Mouse (Mus musculus): Measurements from ENCODE around the gene Nfyb. TPM values are rescaled to one million over a fixed set of nuclear protein-coding genes. Genes with fewer than 3 reads are reported as not detected.

Gene Nfyb
- 46.4 and 47.1 TPM in 2 replicates for polyA plus RNA-seq (2015; fragmentation: Nextera tagmentation; extraction: Ambion mirVana)

DNA sequence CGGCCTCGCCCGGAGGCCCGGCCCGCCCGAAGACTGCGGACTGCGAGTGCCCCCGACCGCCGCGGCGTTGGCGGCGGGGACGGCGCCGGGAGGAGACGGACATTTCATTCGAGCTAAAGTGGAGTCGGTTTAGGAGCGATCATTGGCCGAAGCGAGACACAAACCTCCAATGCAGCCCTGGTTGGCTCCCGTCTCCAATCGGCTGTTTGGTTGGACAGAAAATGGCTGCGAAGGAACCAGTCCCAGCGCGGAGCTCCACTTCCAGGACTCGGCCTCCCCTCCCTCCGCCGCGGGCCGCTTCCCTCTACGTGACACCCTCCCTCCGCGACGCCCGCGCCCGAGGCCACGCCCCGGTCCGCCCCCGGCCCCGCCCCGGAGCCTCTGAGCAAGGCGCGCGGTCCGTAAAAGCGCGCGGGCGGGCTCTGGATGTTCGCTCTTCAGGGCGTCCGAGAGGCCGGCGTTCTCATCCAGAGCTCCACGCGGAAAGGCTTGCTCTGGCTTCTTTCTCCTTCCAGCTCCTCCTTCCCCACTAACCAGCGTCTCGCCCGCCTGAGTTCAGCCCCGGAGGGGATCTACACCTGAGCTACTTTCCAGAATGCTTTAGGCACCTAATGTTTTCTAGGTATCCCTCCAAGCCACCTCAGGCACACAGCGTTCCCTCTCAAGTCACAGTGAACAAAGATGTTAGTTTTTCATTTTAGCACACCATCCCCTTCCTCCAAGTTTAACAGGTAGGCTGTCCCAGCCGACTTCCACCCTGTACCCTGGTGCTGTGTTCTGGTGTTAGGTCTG, at the start of gene Nfyb:
Gene Nfyb (minus strand): TSS at position 305 of the 792 bp plus-strand sequence.
- peak within 1 kb of the TSS; percentile 99 for H3K9ac ChIP-seq
- H3K4me1 ChIP-seq = peaks cover 41% of the 10 kb centered on the region
- H3K9me3 ChIP-seq = no peaks in the 10 kb centered on the region
- peak; percentile 95 for ATAC-seq (replicated peaks)
- WGBS = 1% methylated on average over 63 of the region's 68 CpGs
- H3K27me3 ChIP-seq (replicated peaks) = no peaks in the 10 kb centered on the region
- H3K27ac ChIP-seq = peak within 1 kb of the TSS; percentile 100
- H3K4me3 ChIP-seq = peak within 1 kb of the TSS; percentile 84
- H3K4me2 ChIP-seq = peak within 1 kb of the TSS; percentile 70
- H3K36me3 ChIP-seq (replicated peaks) = no peaks in the 10 kb centered on the region; the same call in 1 of the 2 replicates

DNA sequence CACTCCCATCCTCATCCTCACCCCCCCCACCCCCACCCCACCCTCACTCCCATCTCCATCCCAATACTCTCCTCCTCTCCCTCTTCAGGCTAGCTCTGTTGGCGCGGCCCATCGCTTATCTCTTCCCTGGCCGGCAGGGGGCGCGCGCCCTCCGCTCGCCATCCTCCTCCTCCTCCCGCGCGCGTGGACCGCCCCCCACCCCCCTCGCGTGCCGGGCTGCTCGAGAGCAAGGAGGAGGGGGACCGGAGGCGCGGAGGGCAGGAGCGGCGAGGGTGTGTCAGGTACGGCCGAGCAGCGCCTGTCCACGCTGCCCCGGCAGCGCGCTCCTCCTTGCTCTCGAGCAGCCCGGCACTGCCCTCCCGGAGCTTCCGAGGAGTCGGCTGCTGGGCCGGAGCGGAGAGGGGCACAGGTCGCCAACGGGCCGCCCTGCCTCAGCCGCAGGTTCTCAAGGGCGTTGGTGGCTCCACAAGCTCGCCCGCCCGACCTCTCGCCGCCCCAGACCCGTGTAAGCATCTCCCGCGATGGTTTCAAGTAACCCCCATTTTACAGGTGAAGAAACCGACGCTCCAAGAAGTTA, 48.0 kb upstream of the Nfyb start:
- peak overlapping the region; percentile 50 for H3K4me3 ChIP-seq
- 7% methylated on average over 35 of the region's 52 CpGs for WGBS
- H3K27ac ChIP-seq = no peak overlapping the region
- peak overlapping the region; percentile 24; the same call in 1 of the 2 replicates for H3K9ac ChIP-seq
- no peaks in the 10 kb centered on the region for H3K27me3 ChIP-seq (replicated peaks)
- peak; percentile 82 for ATAC-seq (replicated peaks)
- 0 out of 2 replicates have a peak, but pooled peaks cover 2% of the 10 kb centered on the region for H3K4me1 ChIP-seq
- peak overlapping the region; percentile 58 for H3K4me2 ChIP-seq
- no peaks in the 10 kb centered on the region for H3K9me3 ChIP-seq
- H3K36me3 ChIP-seq (replicated peaks) = no peaks in the 10 kb centered on the region

DNA sequence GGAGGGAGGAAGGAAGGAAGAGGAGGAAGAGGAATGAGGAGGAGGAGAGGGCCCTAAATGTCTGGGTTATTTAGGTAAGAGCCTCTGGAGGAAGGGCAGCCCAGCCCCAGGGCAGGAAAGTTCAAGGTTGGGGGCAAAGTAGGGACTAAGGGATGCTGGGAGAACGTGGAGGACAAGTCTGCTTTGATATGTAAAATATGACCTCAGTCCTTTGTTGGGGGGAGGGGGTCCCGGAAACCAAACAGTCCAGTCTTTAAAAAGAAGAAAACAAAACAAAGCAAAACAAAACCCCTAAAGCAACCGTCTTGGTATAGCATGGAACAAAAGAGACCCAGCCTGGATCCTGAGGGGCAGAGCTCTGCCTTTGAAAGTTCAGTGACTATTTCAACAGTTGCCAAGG, 45.4 kb upstream of the Nfyb start:
- H3K36me3 ChIP-seq (replicated peaks) = no peaks in the 10 kb centered on the region
- WGBS = 5% methylated on average over 3 of the region's 3 CpGs
- no peak overlapping the region for H3K27ac ChIP-seq
- H3K4me2 ChIP-seq = no peak overlapping the region
- H3K9me3 ChIP-seq = no peaks in the 10 kb centered on the region
- no peaks in the 10 kb centered on the region for H3K27me3 ChIP-seq (replicated peaks)
- H3K4me1 ChIP-seq = 0 out of 2 replicates have a peak, but pooled peaks cover 2% of the 10 kb centered on the region
- ATAC-seq (replicated peaks) = no peak
- H3K9ac ChIP-seq = no peak overlapping the region
- no peak overlapping the region for H3K4me3 ChIP-seq

DNA sequence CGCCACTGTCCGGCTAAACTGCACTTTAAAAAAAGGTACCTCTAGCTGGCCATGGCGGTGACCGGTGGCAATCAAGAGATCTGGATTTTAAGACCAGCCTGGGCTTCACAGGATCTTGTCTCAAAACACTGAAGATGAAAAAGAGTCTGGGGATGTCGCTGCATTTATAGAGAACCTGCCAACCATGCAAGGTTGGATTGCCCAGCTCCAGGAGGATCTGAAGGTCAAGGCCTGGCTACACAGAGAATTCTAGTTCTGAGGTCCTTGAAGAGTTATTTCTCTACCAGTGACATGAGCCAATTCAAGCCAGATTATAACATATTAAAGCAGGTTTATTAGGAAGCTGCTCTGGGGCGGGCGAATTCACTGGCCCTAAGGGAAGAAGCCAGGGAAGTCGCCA, 44.9 kb upstream of the Nfyb start:
- no peaks in the 10 kb centered on the region for H3K27me3 ChIP-seq (replicated peaks)
- no peak overlapping the region for H3K4me2 ChIP-seq
- no peak overlapping the region for H3K27ac ChIP-seq
- H3K9me3 ChIP-seq = no peaks in the 10 kb centered on the region
- no peak for ATAC-seq (replicated peaks)
- H3K4me1 ChIP-seq = 0 out of 2 replicates have a peak, but pooled peaks cover 2% of the 10 kb centered on the region
- no peak overlapping the region for H3K9ac ChIP-seq
- H3K4me3 ChIP-seq = no peak overlapping the region
- H3K36me3 ChIP-seq (replicated peaks) = no peaks in the 10 kb centered on the region
- 74% methylated on average over 8 of the region's 8 CpGs for WGBS

DNA sequence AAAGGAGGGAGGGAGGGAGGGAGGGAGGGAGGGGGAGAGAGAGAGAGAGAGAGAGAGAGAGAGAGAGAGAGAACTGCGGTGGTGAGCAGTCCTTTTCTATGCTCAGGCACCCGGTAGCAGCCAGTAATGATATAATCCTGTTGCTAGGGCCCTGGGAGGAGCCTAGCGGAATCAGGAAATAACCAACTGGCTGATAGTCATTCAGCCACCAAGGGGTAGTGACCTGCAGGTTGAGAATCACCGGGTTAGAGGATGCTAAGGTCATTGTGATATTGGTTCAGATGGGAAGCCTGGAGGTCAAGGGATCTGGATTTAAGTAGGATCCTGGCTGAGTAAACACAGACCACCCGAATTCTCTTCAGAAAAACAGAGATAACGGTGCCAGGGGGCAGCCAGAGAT, 44.2 kb upstream of the Nfyb start:
- 0 out of 2 replicates have a peak, but pooled peaks cover 2% of the 10 kb centered on the region for H3K4me1 ChIP-seq
- WGBS = 46% methylated on average over 6 of the region's 6 CpGs
- no peak overlapping the region for H3K4me2 ChIP-seq
- H3K27me3 ChIP-seq (replicated peaks) = no peaks in the 10 kb centered on the region
- no peak overlapping the region for H3K27ac ChIP-seq
- H3K36me3 ChIP-seq (replicated peaks) = no peaks in the 10 kb centered on the region
- no peak overlapping the region for H3K9ac ChIP-seq
- no peaks in the 10 kb centered on the region for H3K9me3 ChIP-seq
- H3K4me3 ChIP-seq = no peak overlapping the region
- no peak for ATAC-seq (replicated peaks)

DNA sequence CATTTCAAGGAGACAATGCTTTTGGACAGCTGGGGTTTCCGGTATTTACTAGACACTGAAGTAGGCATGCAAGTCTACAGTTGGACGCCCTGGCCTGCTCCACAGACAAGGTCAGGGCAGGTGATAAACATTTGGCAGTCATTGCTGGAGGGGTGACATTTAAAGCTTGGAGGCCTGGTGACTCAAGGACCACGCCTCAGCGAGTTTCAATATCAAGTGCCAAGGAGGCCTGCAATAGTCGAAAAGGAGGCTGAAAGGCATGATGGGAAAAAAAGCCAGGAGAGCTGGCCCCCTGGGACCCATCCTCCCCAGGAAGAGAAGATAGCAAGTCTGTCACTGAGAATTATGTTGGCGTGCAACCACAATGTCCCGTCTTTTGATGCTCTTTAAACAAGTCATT, 43.3 kb upstream of the Nfyb start:
- no peaks in the 10 kb centered on the region for H3K36me3 ChIP-seq (replicated peaks)
- no peak overlapping the region for H3K9ac ChIP-seq
- ATAC-seq (replicated peaks) = no peak
- H3K9me3 ChIP-seq = no peaks in the 10 kb centered on the region
- no peaks in the 10 kb centered on the region for H3K27me3 ChIP-seq (replicated peaks)
- no peak overlapping the region for H3K4me3 ChIP-seq
- 0 out of 2 replicates have a peak, but pooled peaks cover 2% of the 10 kb centered on the region for H3K4me1 ChIP-seq
- H3K27ac ChIP-seq = no peak overlapping the region
- 77% methylated on average over 7 of the region's 7 CpGs for WGBS
- no peak overlapping the region for H3K4me2 ChIP-seq

DNA sequence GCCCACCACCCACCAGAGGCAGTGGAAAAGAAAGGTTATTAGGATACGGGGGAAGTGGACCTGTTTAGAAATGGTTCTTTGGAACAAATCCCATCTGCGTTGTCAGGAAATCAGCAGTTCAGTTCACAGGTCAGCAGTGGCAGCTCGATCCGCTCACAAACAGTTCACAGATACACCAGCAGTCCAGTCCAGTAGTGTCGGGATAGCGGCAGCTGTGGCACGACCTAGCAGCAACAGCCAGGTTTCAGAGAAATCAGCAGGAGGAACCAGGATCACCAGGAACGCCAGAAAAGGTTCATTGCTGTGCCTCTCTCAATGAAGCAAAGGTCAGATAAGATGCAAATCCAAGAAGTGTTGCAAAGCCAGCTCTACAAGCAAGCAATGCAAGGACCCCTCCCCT, 42.5 kb upstream of the Nfyb start:
- no peaks in the 10 kb centered on the region for H3K27me3 ChIP-seq (replicated peaks)
- WGBS = 84% methylated on average over 8 of the region's 8 CpGs
- H3K27ac ChIP-seq = no peak overlapping the region
- H3K4me1 ChIP-seq = 0 out of 2 replicates have a peak, but pooled peaks cover 2% of the 10 kb centered on the region
- no peak overlapping the region for H3K4me3 ChIP-seq
- no peak for ATAC-seq (replicated peaks)
- H3K9ac ChIP-seq = no peak overlapping the region
- H3K4me2 ChIP-seq = no peak overlapping the region
- no peaks in the 10 kb centered on the region for H3K9me3 ChIP-seq
- no peaks in the 10 kb centered on the region for H3K36me3 ChIP-seq (replicated peaks)

DNA sequence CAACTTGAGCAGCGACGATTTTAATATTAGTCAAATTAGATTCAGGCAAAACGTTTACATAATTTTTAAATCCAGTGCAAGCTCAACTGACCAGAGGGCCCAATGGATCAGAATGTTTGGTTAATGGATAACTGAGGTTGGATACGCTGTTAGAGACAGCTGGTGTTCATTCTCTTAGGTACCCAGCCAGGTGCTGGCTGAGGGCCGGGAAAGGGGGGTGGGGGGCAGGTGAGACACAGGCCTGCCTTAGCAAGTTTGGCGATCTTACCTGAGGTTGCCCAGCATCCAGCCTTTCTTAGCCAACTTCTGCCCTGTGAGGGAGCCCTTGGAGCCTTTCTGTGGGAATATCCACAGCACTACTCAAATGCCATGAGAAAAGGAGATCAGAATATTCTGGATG, 41.2 kb upstream of the Nfyb start:
- Histone ChIP-seq H3K36me3 (replicated peaks) (no peaks in the 10 kb centered on the region), H3K4me2 (no peak overlapping the region), H3K9ac (no peak overlapping the region), H3K27me3 (replicated peaks) (no peaks in the 10 kb centered on the region), H3K4me1 (0 out of 2 replicates have a peak, but pooled peaks cover 2% of the 10 kb centered on the region), H3K27ac (no peak overlapping the region), H3K4me3 (no peak overlapping the region), H3K9me3 (no peaks in the 10 kb centered on the region)
- ATAC-seq (replicated peaks) = no peak
- WGBS = 87% methylated on average over 6 of the region's 6 CpGs

DNA sequence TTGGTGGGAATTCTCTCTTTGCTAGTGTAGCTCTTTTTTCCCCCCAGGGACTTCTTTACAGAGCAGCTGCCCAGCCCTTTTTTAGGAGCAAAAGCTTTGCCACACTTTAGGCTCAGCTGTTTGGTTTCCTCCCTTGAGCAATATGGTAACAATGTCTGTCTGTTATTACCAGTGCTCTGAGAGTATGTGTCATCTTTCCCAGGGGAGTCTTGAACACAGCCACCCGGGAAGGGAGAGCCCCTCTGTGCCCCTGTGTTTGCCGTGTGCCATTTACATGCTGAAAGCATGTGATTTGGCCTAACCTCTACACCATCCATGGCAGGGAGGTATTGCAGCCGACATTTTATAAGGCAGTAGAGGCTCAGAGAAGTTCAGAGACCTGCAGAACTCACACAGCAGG, 40.5 kb upstream of the Nfyb start:
- Histone ChIP-seq H3K9ac (no peak overlapping the region), H3K27ac (no peak overlapping the region), H3K9me3 (no peaks in the 10 kb centered on the region), H3K4me1 (0 out of 2 replicates have a peak, but pooled peaks cover 2% of the 10 kb centered on the region), H3K4me3 (no peak overlapping the region), H3K4me2 (no peak overlapping the region), H3K27me3 (replicated peaks) (no peaks in the 10 kb centered on the region), H3K36me3 (replicated peaks) (no peaks in the 10 kb centered on the region)
- no peak for ATAC-seq (replicated peaks)
- WGBS = 68% methylated on average over 3 of the region's 3 CpGs

DNA sequence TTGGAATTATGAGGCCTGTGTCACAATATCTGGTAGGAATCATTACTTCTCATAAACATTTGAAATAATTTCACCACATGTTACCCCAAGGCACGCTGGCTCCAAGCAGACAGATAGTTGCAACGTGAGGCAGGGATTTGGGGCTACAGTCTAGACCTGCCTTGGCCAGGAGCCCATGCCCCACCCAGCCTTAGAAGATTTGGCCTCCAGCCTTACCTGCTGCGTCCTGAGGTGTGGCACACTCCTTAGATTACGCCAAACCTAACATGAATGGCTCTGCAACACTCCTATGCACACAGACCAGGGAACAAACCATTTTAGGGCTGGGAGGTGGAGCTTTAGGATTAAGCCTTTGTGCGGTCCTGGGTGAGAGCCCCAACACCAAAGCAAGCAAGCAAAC, 36.1 kb upstream of the Nfyb start:
- Histone ChIP-seq H3K36me3 (replicated peaks) (no peaks in the 10 kb centered on the region), H3K4me1 (peaks cover 6% of the 10 kb centered on the region; the same call in 1 of the 2 replicates), H3K27ac (no peak overlapping the region), H3K9me3 (no peaks in the 10 kb centered on the region), H3K4me2 (no peak overlapping the region), H3K4me3 (no peak overlapping the region), H3K9ac (no peak overlapping the region), H3K27me3 (replicated peaks) (no peaks in the 10 kb centered on the region)
- WGBS = 66% methylated on average over 5 of the region's 5 CpGs
- no peak for ATAC-seq (replicated peaks)

DNA sequence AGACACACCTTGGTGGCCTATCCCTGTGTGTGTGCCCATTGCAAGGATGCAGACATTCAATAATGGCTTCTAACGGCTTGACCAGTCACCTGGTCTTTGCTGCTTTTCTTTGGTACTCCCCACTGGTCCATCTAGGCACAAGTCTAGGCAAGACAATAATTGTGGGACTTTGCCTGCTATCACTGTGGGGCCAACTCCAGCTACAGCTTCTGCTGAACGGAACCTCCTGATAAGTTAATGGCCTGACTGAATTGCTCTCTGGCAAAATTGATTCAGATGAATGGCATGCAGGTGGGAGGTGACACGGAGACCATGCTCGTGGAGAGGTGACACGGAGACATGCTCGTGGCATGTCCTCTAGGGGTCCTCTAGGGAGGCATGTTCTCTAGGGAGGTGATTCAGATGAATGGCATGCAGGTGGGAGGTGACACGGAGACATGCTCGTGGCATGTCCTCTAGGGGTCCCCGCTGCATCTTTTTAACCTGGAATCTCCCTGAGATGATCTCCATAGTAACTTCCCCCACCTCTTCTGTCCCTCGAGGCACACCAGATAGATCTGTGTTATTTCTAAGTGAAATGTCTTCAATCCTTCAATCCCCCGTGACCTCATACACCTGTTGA, 34.5 kb upstream of the Nfyb start:
- Histone ChIP-seq H3K27me3 (replicated peaks) (no peaks in the 10 kb centered on the region), H3K36me3 (replicated peaks) (no peaks in the 10 kb centered on the region), H3K4me1 (peaks cover 6% of the 10 kb centered on the region; the same call in 1 of the 2 replicates), H3K4me2 (no peak overlapping the region), H3K9me3 (no peaks in the 10 kb centered on the region), H3K4me3 (no peak overlapping the region), H3K9ac (no peak overlapping the region), H3K27ac (no peak overlapping the region)
- 74% methylated on average over 11 of the region's 11 CpGs for WGBS
- no peak for ATAC-seq (replicated peaks)

DNA sequence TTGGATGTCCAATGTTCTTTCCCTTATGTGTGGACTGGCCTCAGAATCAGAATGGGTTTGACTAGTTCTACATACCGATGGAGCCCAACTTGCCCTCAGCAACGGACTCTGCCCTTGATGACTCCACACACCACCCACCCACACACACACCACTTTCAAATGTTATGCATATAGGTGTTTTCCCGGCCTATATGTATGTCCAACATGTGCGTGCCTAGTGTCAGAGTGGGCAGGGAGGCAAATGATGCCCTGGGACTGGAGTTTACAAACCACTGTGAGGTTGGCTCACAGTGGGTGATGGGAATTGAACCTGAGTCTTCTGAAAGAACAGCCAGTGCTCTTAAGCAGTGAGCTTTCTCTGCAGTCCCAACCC, 33.2 kb upstream of the Nfyb start:
- Histone ChIP-seq H3K4me1 (peaks cover 6% of the 10 kb centered on the region; the same call in 1 of the 2 replicates), H3K4me2 (no peak overlapping the region), H3K9me3 (no peaks in the 10 kb centered on the region), H3K27ac (no peak overlapping the region), H3K27me3 (replicated peaks) (no peaks in the 10 kb centered on the region), H3K4me3 (no peak overlapping the region), H3K9ac (no peak overlapping the region), H3K36me3 (replicated peaks) (no peaks in the 10 kb centered on the region)
- ATAC-seq (replicated peaks) = no peak
- WGBS = 90% methylated on average over 4 of the region's 4 CpGs
